Mouse (Mus musculus) embryonic fibroblast, embryonic 13.5 days (primary cell): ENCODE data around the gene Tsc22d3.

Source experiments
- CTCF ChIP-seq: IDR thresholded peaks from 2 replicates; pipeline ENCODE4 v1.5.1; 2011; ENCODE audit warnings: mild to moderate bottlenecking, control low read depth, low read length, moderate library complexity, borderline replicate concordance; ENCODE audit not compliant: insufficient read depth
- POLR2A ChIP-seq: IDR thresholded peaks from 2 replicates; pipeline ENCODE4 v1.6.1; 2011; ENCODE audit warnings: low read depth, mild to moderate bottlenecking, control low read depth, low read length, moderate library complexity

DNA sequence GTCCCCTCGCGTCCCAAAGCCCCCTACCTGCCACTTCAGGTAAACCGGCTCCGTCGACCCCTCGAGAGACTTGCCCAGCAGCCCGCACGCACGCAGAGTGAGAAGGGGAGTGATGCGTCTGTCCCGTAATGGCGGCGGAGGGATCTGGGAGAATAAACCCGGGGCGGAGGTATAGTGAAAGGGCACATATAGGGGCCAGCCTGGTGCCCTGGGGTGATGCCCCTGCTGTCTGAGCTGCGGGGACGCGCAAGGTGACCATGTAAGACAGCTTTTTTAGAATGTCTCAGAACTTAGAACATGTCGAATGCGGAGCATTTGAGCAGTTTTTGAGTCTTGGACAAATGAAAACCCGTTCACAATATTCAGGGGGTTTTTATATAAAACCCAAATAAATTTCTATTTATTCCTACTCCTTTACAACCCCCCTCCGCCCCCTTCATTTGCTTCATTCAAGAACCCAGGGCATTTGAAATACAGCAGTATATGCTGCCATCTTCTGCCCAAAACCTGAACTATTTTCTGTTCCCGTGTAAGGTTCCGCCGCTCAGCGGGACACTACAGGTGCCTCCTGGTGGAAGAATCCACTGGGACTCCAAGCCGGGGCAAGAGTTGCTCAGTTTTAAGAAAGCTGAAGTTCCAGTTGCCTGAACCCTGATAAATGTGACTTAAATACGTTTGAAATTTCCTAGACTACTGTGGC is at the start of gene Tsc22d3:
- TF ChIP-seq POLR2A = no peak
- TF ChIP-seq CTCF = 0 out of 2 replicates have a peak, but pooled peaks have one; percentile 6
